Mouse (Mus musculus): ENCODE results near the gene Clrn1. TPM values are rescaled to one million over a fixed set of nuclear protein-coding genes. Genes with fewer than 3 reads are reported as not detected.

The Clrn1 gene
- polyA plus RNA-seq, 1 experiment from 2014 or later = not detected

- no peak overlapping the region for H3K4me2 ChIP-seq
- 70% methylated on average over 14 of the region's 14 CpGs for WGBS (ENCODE audit: insufficient replicate concordance)
Observed at GRCm38 (mm10) chr3:58828366-58829153, 56.6 kb downstream of the Clrn1 start.

GRCm38 (mm10) chr3:58826266-58826665 lies 58.9 kb downstream of the Clrn1 start:
- H3K4me3 ChIP-seq = no peak overlapping the region
- H3K9me3 ChIP-seq (replicated peaks) = no peaks in the 10 kb centered on the region
- H3K9ac ChIP-seq = no peak overlapping the region
- no peaks in the 10 kb centered on the region for H3K27me3 ChIP-seq (replicated peaks)
- WGBS (ENCODE audit: insufficient replicate concordance) = 63% methylated on average over 4 of the region's 4 CpGs
- H3K36me3 ChIP-seq = no peaks in the 10 kb centered on the region
- no peak overlapping the region for H3K27ac ChIP-seq
- no peak for ATAC-seq
- no peaks in the 10 kb centered on the region for H3K4me1 ChIP-seq
- H3K4me2 ChIP-seq = no peak overlapping the region

More at GRCm38 (mm10) chr3:58828366-58829153, 56.6 kb downstream of the Clrn1 start:
- H3K36me3 ChIP-seq = no peaks in the 10 kb centered on the region
- H3K9me3 ChIP-seq (replicated peaks) = no peaks in the 10 kb centered on the region
- H3K4me3 ChIP-seq = no peak overlapping the region
- H3K27me3 ChIP-seq (replicated peaks) = no peaks in the 10 kb centered on the region
- no peak overlapping the region for H3K27ac ChIP-seq
- ATAC-seq = no peak
- H3K9ac ChIP-seq = no peak overlapping the region
- no peaks in the 10 kb centered on the region for H3K4me1 ChIP-seq

- H3K27ac ChIP-seq = no peak within 1 kb of the TSS
- WGBS (ENCODE audit: insufficient replicate concordance) = 49% methylated on average over 4 of the region's 4 CpGs
- ATAC-seq = no peak
- no peak within 1 kb of the TSS for H3K4me3 ChIP-seq
- H3K27me3 ChIP-seq (replicated peaks) = no peaks in the 10 kb centered on the region
- H3K4me2 ChIP-seq = no peak within 1 kb of the TSS
- H3K4me1 ChIP-seq = no peaks in the 10 kb centered on the region
- no peaks in the 10 kb centered on the region for H3K9me3 ChIP-seq (replicated peaks)
- no peaks in the 10 kb centered on the region for H3K36me3 ChIP-seq
- H3K9ac ChIP-seq = no peak within 1 kb of the TSS
Observed at GRCm38 (mm10) chr3:58822211-58822610, 62.9 kb downstream of the Clrn1 start, which contains the start of gene Mindy4b-ps. Mindy4b-ps (minus strand) TSS chr3:58822311.

GRCm38 (mm10) chr3:58817337-58817736 lies 67.8 kb downstream of the Clrn1 start:
- WGBS (ENCODE audit: insufficient replicate concordance) = 51% methylated on average over 6 of the region's 6 CpGs

GRCm38 (mm10) chr3:58814191-58814590 lies 70.9 kb downstream of the Clrn1 start:
- Histone ChIP-seq H3K27ac (no peak overlapping the region), H3K4me2 (no peak overlapping the region), H3K4me3 (no peak overlapping the region), H3K36me3 (no peaks in the 10 kb centered on the region), H3K27me3 (replicated peaks) (no peaks in the 10 kb centered on the region), H3K4me1 (no peaks in the 10 kb centered on the region), H3K9me3 (replicated peaks) (no peaks in the 10 kb centered on the region), H3K9ac (no peak overlapping the region)
- WGBS (ENCODE audit: insufficient replicate concordance) = 74% methylated on average over 3 of the region's 3 CpGs
- no peak for ATAC-seq

More at GRCm38 (mm10) chr3:58817337-58817736, 67.8 kb downstream of the Clrn1 start:
- H3K9me3 ChIP-seq (replicated peaks) = no peaks in the 10 kb centered on the region
- H3K4me2 ChIP-seq = no peak overlapping the region
- no peak for ATAC-seq
- H3K9ac ChIP-seq = no peak overlapping the region
- H3K27me3 ChIP-seq (replicated peaks) = no peaks in the 10 kb centered on the region
- no peaks in the 10 kb centered on the region for H3K4me1 ChIP-seq
- no peaks in the 10 kb centered on the region for H3K36me3 ChIP-seq
- H3K4me3 ChIP-seq = no peak overlapping the region
- no peak overlapping the region for H3K27ac ChIP-seq

- Histone ChIP-seq H3K9me3 (replicated peaks) (no peaks in the 10 kb centered on the region), H3K27ac (no peak overlapping the region), H3K4me3 (no peak overlapping the region), H3K4me2 (no peak overlapping the region), H3K27me3 (replicated peaks) (no peaks in the 10 kb centered on the region), H3K36me3 (no peaks in the 10 kb centered on the region), H3K4me1 (no peaks in the 10 kb centered on the region), H3K9ac (no peak overlapping the region)
- WGBS (ENCODE audit: insufficient replicate concordance) = 56% methylated on average over 11 of the region's 11 CpGs
- ATAC-seq = no peak
Observed at GRCm38 (mm10) chr3:58810353-58810752, 74.8 kb downstream of the Clrn1 start.

- Histone ChIP-seq H3K4me2 (no peak overlapping the region), H3K36me3 (no peaks in the 10 kb centered on the region), H3K4me3 (no peak overlapping the region), H3K4me1 (no peaks in the 10 kb centered on the region), H3K27ac (no peak overlapping the region), H3K9ac (no peak overlapping the region), H3K9me3 (replicated peaks) (no peaks in the 10 kb centered on the region), H3K27me3 (replicated peaks) (no peaks in the 10 kb centered on the region)
- no peak for ATAC-seq
- 63% methylated on average over 12 of the region's 12 CpGs for WGBS (ENCODE audit: insufficient replicate concordance)
Observed at GRCm38 (mm10) chr3:58809111-58809915, 75.8 kb downstream of the Clrn1 start.

GRCm38 (mm10) chr3:58808636-58809035 lies 76.5 kb downstream of the Clrn1 start:
- Histone ChIP-seq H3K4me2 (no peak overlapping the region), H3K4me3 (no peak overlapping the region), H3K27me3 (replicated peaks) (no peaks in the 10 kb centered on the region), H3K36me3 (no peaks in the 10 kb centered on the region), H3K4me1 (no peaks in the 10 kb centered on the region), H3K9ac (no peak overlapping the region), H3K27ac (no peak overlapping the region), H3K9me3 (replicated peaks) (no peaks in the 10 kb centered on the region)
- no peak for ATAC-seq
- WGBS (ENCODE audit: insufficient replicate concordance) = 83% methylated on average over 5 of the region's 5 CpGs

GRCm38 (mm10) chr3:58804745-58805144 lies 80.4 kb downstream of the Clrn1 start:
- ATAC-seq = no peak
- Histone ChIP-seq H3K9me3 (replicated peaks) (no peaks in the 10 kb centered on the region), H3K4me1 (no peaks in the 10 kb centered on the region), H3K4me3 (no peak overlapping the region), H3K27ac (no peak overlapping the region), H3K4me2 (no peak overlapping the region), H3K9ac (no peak overlapping the region), H3K36me3 (no peaks in the 10 kb centered on the region), H3K27me3 (replicated peaks) (no peaks in the 10 kb centered on the region)
- WGBS (ENCODE audit: insufficient replicate concordance) = 70% methylated on average over 6 of the region's 6 CpGs

- Histone ChIP-seq H3K4me2 (no peak overlapping the region), H3K9ac (no peak overlapping the region), H3K4me3 (no peak overlapping the region), H3K9me3 (replicated peaks) (no peaks in the 10 kb centered on the region), H3K27me3 (replicated peaks) (no peaks in the 10 kb centered on the region), H3K27ac (no peak overlapping the region), H3K4me1 (no peaks in the 10 kb centered on the region), H3K36me3 (no peaks in the 10 kb centered on the region)
- no peak for ATAC-seq
- WGBS (ENCODE audit: insufficient replicate concordance) = 69% methylated on average over 4 of the region's 4 CpGs
Observed at GRCm38 (mm10) chr3:58798676-58799075, 86.5 kb downstream of the Clrn1 start.

GRCm38 (mm10) chr3:58798245-58798644 lies 86.9 kb downstream of the Clrn1 start:
- H3K27me3 ChIP-seq (replicated peaks) = no peaks in the 10 kb centered on the region
- no peak overlapping the region for H3K4me2 ChIP-seq
- no peaks in the 10 kb centered on the region for H3K36me3 ChIP-seq
- WGBS (ENCODE audit: insufficient replicate concordance) = 72% methylated on average over 8 of the region's 8 CpGs
- no peak overlapping the region for H3K9ac ChIP-seq
- H3K27ac ChIP-seq = no peak overlapping the region
- no peaks in the 10 kb centered on the region for H3K4me1 ChIP-seq
- no peaks in the 10 kb centered on the region for H3K9me3 ChIP-seq (replicated peaks)
- H3K4me3 ChIP-seq = no peak overlapping the region
- ATAC-seq = no peak
